Mouse (Mus musculus): Measurements from ENCODE around the gene Carhsp1.

Carhsp1 gene
- long read RNA-seq, experiment 1, transcript Carhsp1-201 (4 exons, 2,858 nt): major isoform, 95 of 115 reads
- long read RNA-seq, experiment 1, partial matches to known transcripts: 0 of 115 reads
- long read RNA-seq, experiment 1, other reads (novel, unspliced or antisense): 20 of 115 reads
- long read RNA-seq, experiment 2, transcript Carhsp1-201 (4 exons, 2,858 nt): major isoform, 39 of 43 reads
- long read RNA-seq, experiment 2, partial matches to known transcripts: 1 of 43 reads
- long read RNA-seq, experiment 2, other reads (novel, unspliced or antisense): 3 of 43 reads

DNA sequence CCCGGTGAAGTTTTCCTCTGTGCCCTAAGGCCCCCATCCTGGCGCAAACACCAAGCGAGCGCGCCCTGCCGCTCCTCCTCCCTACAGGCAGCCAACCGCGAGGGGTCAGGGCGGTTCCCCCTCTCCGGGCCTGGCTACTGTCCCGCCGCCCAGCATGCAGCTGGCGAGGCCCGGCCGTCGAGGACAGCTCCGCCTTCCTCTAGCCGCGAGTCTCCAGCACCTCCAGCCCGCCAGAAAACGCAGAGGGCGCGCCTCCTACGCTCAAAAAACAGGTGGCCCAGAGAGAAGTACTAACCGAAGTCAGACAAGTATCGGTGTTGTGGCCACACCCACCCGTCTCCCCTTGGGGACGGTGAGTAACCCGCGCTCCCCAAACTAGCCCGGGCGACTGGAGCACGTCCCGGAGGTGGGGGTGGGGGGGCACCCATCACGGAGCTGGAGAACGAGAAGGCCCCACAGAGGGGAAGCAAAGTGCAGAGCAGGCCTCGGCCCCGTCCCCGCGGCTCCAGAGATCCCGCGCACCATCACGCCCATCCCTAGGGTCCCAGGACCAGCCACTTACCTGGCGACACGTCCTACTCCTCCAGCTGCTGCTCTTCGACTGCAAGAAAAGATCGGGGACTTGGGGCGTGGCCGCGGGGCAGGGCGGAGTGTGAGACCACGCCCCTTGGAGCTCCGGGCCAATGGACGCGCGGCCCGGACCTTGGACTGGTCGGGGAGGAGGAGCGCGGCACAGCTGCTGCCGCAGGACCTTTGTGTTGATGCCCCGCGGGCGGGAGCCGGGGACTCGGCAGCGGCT lies at the start of gene Carhsp1:
Gene Carhsp1 (minus strand): TSS at position 605 of the 799 bp plus-strand sequence.
- intact Hi-C loops (cut with DNase I): loop anchor here (5.0 kb wide), 1 partner anchor 34 kb away; the partner anchor contains the start of genes Pmm2 and Tmem186

DNA sequence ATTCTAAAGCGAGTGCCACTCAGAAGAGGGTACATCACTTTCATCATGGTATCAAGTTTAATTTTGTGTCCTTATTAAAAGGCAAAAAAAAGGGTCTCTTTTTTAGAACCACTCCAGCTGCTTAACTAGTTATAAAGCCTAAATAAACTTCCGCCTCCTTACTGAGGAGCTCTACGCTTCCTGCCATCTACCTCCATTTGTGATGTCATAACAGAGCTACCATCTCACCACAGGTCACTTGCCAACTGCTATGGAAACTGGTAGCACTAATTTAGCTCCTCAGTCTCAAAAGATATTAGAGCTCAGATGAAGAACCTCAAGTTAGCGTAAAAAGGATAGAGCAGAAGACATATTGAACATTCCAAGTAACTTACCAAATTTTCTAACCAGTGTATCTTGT lies 48.5 kb upstream of the Carhsp1 start:
- intact Hi-C loops (cut with DNase I): no loop called here

DNA sequence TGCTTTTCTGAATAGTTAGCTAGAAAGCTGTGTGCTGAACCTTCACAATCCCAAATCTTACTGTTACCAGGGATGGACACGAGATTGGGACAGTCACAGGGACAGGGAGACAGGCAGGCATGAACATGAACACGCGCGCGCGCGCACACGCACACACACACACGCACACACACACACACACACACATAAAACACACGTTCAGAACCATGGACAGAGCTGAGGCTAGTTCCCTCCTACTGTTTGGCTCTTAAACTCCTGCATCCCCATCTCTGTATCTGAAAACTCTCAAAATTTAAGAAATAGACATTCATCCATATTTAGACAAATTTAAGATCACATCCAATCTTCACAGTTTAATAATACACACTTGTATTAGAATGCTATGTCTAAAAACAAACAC lies 45.8 kb upstream of the Carhsp1 start:
- intact Hi-C loops (cut with DNase I): no loop called here

DNA sequence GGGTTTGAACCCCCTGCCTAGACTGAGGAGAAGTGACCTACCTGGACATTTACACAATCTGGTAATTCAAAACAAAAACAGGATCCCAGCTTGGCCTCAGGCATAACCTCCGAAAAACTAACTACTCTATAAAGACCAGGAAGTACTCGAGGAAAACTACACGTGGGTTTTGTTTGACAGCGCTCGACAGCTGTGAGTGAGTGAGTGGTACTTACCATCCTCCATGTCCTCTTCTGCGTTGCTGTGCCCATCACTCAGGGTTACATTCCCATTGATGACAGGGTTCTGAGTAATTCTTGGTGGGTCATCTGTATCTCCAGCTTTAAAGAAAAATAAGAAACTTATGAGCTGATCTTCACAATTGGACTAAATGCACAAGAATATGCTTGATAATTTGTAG lies 44.3 kb upstream of the Carhsp1 start:
- intact Hi-C loops (cut with DNase I): no loop called here

DNA sequence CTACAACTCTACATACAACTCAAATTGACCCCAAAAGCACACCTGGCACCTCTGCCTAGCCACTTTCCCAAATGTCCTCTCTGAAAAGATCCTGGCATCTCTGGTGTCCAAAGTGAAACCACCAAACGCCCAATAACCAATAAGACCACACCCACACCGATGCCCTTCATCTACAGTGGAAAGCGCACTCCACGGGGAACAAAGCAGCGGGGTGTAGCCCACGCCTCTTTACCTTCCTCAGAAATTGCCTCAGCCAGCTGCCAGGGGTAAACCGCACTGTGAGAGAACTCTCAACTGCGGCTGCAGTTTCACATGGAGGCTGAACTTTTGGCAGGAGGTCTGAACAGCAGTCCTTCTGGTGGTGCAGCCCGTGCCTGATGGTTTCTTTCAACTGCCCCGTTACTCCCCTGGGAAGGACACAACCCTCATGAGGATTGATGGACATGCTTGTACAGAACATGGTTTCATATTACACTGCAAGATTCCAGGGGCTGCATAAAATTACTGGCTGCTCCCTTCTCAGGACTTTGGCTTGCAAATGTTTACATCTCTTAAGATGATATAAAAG lies 43.6 kb upstream of the Carhsp1 start:
- intact Hi-C loops (cut with DNase I): no loop called here

DNA sequence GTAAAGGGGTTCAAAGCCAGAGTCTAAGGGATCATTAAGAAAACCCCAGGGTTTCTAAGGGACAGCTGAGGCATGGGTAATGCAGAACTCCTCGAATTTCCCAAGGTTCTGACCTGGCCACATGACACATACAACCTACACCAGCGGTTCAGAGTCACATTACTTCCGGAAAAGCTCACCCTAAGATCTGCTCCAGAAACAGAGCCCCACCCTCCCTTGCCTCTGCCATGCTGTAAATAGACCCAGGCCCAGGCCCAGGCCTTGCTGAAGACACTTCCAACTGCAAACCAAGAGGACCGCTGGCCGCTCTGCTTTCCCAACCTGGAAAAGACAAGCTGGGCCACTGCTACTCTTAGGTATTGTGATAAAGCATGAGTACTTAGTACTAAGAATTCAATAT lies 42.9 kb upstream of the Carhsp1 start:
- intact Hi-C loops (cut with DNase I): no loop called here

DNA sequence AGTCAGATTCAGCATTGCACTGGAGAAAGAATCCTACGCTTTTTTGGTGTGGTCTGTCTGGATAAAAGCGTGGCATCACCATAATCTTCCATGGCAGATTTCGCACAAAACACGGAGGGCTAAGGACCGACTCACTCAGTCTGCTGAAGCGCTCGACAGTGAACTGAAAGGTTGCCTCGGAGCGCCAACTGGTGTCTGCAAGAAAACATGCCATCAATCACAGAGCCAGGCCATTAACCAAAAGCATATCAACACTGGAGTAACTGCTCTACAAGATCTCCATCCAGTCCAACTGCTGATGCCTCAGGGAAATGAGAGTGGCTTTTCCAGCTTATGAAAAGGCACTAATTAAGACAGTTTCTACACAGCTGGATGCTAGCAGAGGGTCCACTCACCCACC lies 40.0 kb upstream of the Carhsp1 start:
- intact Hi-C loops (cut with DNase I): no loop called here

DNA sequence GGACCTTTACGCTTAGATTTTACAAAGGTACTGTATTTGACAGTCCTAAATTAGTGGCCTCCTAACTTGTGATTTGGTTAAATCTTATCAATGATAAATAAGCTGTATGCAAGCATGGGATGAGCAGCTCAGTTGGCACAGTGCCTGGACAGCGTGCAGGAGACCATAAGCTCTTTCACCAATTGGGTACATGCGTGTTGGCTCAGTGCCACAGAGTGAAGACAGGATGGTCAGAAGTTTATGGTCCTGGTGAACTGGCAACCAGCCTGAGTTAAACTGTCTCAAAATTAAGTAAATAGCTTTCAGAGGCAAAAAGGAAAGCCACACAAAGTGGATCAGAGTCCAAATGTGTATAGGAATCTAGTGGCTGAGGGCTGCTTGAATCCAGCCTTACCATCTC lies 28.6 kb upstream of the Carhsp1 start:
- intact Hi-C loops (cut with DNase I): no loop called here

DNA sequence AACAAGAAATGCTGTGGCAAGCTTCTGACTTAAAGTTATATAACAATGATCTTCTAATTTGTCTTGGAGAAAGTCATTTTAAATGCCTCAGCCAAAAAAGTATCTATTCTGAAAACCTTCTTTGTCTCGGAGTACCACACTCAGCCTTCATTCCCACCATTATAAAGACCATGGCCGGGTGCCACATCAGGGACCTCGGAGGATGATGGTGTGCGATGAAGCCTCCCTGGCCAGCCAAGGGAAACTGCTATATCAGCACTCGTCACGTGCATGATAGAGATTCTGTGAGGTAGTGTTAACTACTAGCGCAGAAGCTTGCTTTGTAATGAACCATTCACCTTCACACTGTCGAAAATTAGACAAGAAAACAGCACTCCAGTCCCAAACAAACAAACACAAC lies 27.6 kb upstream of the Carhsp1 start:
- intact Hi-C loops (cut with DNase I): no loop called here

DNA sequence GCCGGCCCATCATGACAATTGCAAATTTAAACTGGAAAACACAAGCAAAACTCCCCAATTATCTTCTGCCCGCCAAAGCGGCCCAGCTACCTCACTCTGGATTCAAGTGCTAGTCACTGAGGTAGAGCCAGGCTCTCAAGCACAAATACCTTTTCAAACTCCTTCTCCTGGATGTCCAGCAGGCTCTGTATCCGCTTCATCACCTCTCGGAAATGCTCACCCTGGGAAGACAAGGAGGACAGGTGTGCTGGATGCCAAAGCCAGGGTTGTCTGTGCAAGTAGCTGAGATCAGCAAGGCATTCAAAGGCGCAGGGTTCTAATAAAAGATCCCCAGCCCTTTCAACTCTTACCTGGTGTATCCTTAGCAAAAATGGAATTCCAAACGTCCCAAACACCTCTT lies 19.3 kb upstream of the Carhsp1 start:
- intact Hi-C loops (cut with DNase I): no loop called here

DNA sequence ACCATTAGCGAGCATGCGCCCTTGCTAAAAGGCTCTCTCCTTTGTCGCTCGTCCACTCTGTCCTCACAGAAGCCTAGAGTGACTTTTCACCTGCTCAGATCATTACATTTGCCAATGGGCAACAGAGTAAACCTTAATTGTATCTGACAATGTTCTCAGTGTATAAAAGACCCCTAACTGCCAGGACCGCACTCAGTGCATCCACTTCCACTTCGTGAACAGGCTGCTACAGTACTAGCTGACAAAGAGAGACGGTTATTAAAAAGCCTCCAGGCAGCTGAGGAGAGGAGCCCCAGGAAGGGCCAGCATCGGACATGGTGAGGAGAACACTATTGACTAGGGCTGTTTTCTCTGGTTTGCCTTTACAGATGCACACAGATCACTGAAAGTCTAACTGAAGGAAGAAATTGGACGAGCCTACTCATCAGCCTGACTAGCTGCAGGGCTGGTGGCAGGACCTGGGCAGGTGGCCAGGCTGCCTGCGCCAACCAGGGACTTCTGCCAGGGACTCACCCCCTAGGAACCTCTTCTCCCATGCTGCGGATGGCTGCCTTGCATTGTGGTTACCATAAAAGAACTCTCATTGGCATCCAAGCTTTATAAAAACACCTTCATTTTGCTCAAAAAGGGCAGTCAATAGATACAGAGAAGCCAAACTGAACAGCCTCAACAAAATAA lies 18.2 kb upstream of the Carhsp1 start:
- intact Hi-C loops (cut with DNase I): loop anchor here (5.0 kb wide), 1 partner anchor 177 kb away; no protein-coding TSS in a partner anchor

DNA sequence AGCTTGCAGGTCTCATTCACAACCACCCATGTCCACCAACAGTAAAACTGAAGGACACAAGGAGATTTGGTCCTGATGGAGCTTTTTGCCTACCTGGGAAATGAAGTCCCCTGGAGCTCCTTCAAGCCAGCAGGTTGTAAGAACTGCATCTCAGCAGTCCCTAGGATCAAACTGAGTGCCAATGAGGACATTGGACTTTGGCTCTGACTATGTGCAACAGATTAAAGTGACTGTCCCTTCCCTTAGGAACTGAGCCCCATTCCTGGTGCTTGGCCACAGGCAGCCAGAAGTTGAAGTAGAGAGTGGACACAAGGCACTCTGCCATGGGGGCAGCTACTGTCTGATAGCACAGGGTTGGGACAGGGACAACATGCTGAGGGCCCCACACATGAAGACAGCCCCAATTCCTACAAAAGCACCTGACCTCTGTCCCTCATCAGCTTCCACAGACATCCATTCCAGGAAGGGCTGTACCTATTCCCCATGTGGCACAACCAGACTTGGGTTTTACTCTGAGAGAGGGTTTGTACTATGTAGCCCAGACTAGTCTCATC lies 15.7 kb upstream of the Carhsp1 start:
- intact Hi-C loops (cut with DNase I): loop anchor here (2.0 to 5.0 kb wide), 2 partner anchors 81 to 180 kb away; no protein-coding TSS in a partner anchor

DNA sequence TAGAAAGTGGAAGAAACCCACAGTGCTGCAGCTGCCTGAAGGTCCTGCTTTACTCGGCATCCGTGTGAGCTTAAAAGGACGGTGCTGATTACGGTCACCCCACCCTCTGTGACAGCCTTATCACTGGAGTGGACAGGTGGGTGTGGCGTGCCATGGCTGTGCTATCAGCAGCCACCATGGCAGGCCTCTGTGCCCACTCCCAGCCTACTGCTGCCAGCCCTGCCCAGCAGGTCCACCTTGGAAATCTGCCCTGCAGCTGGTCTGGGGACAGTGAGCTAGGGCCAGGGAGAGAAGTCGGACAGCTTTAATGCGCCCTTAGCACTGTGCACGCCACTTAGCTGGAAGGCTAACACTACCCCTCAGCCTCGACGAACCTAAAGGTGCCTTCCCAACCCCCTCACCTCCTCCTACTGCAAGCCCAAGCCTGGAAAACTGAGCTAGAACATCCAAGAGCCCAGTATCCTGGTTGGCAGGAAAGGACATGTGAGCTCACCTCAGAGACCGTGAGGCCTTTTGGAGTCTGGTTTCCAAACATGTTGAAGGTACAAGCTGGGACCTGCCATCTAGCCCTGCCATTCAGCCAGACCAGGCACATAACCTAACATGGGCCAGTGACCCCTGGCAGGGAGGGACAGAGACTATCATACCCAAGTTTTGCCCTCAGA lies 15.0 kb upstream of the Carhsp1 start:
- intact Hi-C loops (cut with DNase I): loop anchor here (2.0 to 5.0 kb wide), 2 partner anchors 82 to 180 kb away; no protein-coding TSS in a partner anchor

DNA sequence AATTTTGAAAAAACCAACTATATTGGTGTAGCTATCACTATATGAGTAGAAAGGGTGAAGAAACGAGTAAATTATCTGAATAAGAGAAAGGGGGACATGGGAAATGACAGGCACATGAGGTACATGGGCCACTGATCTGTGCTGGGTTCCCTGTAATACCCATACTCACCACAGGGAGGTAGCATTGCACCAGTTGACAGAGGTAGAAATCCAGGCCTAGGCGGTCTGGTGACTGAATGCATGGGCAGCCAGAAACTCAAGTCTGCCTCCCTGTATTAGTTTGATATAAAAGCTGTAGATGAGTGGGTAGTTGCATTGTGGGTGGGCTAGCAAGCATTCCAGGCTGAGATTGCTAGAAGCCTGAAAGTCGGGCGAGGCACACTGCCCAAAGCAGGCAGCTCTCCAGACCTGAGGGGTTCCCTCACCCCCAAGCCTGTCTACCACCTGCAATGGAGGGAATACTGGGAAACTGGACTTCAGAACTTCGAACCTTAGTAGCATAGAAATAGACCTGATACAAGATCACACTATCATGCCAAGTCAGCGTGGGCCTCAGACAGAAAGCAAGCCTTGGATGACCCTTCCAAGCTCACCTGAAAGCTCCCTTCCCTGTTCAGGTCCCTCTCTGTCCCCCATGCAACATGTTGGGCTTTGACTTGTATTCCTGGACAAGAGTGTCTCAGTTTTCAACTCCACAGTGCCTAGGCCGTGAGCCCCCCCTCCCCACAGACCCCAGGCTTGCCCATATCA lies 14.3 kb upstream of the Carhsp1 start:
- intact Hi-C loops (cut with DNase I): loop anchor here (2.0 to 5.0 kb wide), 2 partner anchors 83 to 181 kb away; no protein-coding TSS in a partner anchor

DNA sequence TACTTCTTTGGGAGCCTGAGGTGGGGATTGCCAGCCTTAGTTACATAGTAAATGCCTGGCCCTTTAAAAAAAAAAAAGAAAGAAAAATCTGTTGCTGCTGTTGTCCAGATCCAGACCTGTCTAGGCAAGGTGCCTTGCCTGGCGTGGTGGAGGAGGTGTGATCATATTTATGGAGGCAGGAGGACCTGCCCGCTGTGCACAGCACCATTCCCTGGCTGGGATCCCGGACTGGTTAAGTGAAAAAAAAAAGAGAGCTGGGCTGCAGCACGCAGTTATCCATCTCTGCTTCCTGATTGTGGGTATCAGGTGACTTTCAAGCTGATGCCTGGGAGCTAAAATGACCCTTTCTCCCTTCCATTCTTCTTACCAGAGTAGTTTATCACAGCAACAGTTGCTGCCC lies 13.1 kb upstream of the Carhsp1 start:
- intact Hi-C loops (cut with DNase I): loop anchor here (5.0 kb wide), 1 partner anchor 182 kb away; no protein-coding TSS in a partner anchor

DNA sequence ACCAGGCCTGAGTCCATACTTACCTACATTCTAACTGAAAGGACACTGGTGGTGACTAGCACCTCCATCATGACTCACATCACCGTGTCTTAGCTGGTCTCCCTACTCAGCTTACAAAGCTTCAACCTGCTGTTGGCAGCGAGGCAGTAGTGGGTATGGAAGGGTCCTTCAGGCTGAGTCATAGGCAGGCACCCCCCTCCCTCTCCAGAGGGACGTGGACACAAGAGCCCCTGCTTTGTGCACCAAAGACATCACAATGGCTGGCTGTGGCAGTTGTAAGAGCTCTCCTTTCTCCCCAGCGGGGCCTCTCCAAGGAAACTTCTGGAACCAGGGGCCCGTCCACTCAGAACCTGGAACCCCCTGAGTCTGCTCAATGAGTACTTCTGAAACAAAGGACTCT lies 8.5 kb upstream of the Carhsp1 start, which contains the start of gene Gm5767:
Gene Gm5767 (plus strand): TSS at position 301 of the 400 bp plus-strand sequence.
- intact Hi-C loops (cut with DNase I): no loop called here

DNA sequence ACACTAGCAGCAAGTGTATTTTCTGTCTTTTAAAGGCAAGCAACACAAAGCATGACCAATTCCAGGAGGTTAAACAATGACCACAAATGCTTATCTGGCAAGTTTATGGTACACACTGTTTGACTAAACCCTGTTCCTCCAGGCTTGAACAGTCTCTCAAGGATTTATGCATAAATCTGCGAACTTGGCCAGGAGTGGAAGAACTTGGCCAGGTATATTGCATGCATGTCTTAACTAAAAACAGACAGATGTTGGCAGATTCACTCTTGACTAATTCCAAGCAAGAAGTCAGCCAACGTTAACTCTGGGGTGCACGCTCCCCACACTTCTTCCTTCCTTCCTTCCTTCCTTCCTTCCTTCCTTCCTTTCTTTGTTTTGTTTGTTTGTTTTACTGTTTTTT lies 7.8 kb upstream of the Carhsp1 start:
- intact Hi-C loops (cut with DNase I): no loop called here

DNA sequence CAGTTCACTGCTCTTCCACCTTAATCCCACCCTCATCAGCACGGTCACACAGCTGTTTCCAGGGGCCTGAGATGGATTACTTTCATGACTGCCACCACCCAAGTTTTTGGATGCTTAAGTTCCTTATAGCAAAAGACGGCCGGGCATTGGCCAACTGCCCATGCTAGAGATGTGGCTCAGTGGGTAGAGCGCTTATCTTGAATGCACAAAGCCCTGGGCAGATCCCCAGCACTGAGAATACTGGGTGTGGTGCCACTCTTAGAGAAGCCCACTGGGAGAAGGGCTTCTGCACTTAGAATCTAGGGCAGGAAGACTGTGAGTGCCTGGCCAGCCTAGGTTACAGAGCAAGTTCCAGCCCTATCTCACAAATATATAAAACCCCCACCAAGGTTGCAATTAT lies 6.7 kb upstream of the Carhsp1 start:
- intact Hi-C loops (cut with DNase I): no loop called here

DNA sequence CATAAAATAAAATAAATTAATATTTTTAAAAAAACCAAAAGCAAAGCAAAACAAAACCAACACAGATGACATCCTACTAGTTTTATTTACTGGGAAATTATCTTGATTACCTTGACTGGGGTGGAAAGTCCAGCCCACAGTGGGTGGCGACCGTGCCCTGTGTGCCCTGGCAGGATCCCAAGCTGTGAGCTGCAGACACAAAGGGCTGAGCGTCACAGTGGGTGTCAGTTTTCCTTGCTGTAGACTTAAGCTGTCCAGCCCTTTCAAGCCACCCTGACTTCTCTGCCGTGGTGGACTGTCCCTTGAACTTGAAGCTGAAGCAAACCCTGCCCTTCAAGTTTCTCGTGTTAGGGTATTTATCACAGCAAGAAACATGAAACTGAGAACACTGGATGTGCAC lies 6.1 kb upstream of the Carhsp1 start:
- intact Hi-C loops (cut with DNase I): no loop called here

DNA sequence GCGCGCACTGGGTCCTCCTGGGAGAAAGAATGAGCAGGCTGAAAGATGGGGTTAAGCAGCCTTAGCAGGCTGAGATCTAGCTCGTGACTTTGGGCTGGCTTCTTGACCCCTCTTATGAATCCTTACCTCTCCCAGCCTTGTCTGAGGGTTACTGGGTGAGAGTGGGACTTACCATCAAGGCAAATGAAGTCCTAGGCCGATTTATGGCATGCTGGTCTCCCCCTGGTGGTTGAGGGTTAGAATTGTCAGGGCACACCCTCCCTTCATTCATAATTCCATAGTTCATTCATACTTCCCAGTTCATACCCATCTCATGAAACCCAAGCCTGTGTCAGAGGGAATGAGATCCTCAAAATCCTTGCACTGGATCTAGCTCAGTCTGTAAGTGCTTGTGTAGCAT lies 4.8 kb upstream of the Carhsp1 start:
- intact Hi-C loops (cut with DNase I): loop anchor here (2.0 kb wide), 2 partner anchors 32 to 264 kb away; no protein-coding TSS in a partner anchor
